Mouse (Mus musculus): ENCODE measurements around the gene Tmem141.

DNA sequence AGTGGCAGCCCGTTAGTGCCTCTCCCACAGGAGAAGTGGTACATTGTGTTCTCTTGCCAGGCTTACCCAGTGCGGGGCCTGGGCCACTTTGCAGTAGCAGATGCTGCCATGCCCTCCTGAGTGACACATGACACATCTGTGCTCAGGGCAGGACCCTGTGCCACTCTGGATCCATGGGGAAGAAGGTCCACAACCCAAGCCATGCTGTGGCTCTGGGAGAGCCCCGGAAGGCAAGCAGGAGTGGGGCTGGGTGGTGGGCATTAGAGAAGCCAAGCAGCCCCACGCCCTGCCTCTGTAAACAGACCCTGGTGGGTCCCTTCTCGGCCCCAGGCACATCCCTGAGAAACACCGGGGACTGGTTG is 38.7 kb downstream of the Tmem141 start:
- no peak for TF ChIP-seq CTCF (IDR thresholded peaks at IDR 0.05; ENCODE audit: low read depth, low read length)
- no peak for TF ChIP-seq POLR2A (IDR thresholded peaks at IDR 0.05; ENCODE audit: extremely low read depth, insufficient read depth, low read length)
